Mouse (Mus musculus) myocyte (in vitro differentiated cells): ENCODE results near the gene Coasy. TPM values are rescaled to one million over a fixed set of nuclear protein-coding genes. Genes with fewer than 3 reads are reported as not detected.
A peak's percentile ranks its signal among the peaks of the same experiment; 100 is the strongest.

Experiments used
- H3K27me3 ChIP-seq: one replicate; pipeline ENCODE4 v1.6.1; 2011; ENCODE audit not compliant: control insufficient read depth, insufficient read depth, insufficient read length
- H3K36me3 ChIP-seq: one replicate; pipeline ENCODE4 v1.6.1; 2011; ENCODE audit not compliant: control insufficient read depth, insufficient read depth
- H3K4me2 ChIP-seq: one replicate; pipeline ENCODE4 v1.6.1; 2011; ENCODE audit warnings: low read depth, control low read depth
- H3K4me3 ChIP-seq: one replicate; pipeline ENCODE4 v1.5.1; 2011; ENCODE audit warnings: mild to moderate bottlenecking, control low read depth, moderate library complexity
- H3K79me2 ChIP-seq: one replicate; pipeline ENCODE4 v1.6.1; 2011; ENCODE audit not compliant: control insufficient read depth, insufficient read depth
- H3ac ChIP-seq: one replicate; pipeline ENCODE4 v1.6.1; 2011; ENCODE audit not compliant: control insufficient read depth, insufficient read length
- CEBPB ChIP-seq: IDR thresholded peaks from 2 replicates; pipeline ENCODE4 v1.6.1; 2011; ENCODE audit warnings: mild to moderate bottlenecking, moderate library complexity; ENCODE audit not compliant: poor library complexity, insufficient read depth, severe bottlenecking
- E2F4 ChIP-seq: IDR thresholded peaks from one replicate; pipeline ENCODE4 v1.6.1; 2011; ENCODE audit warnings: mild to moderate bottlenecking, control low read depth, moderate library complexity; ENCODE audit not compliant: insufficient read depth
- MAX ChIP-seq: IDR thresholded peaks from one replicate; pipeline ENCODE4 v1.6.1; 2011; ENCODE audit warnings: low read depth, mild to moderate bottlenecking, control low read depth
- MYOD1 ChIP-seq, 3 experiments: IDR thresholded peaks; one replicate each; pipeline ENCODE4 v1.6.1; 2011; ENCODE audit warnings: control low read depth in 2 of 3, low read depth in 2 of 3, mild to moderate bottlenecking in 2 of 3, moderate library complexity in 1 of 3; ENCODE audit not compliant: insufficient read length in 2 of 3, control insufficient read depth in 1 of 3
- MYOG ChIP-seq, 3 experiments: IDR thresholded peaks; one replicate each; pipeline ENCODE4 v1.6.1; 2011; ENCODE audit warnings: control low read depth in 2 of 3, low read depth in 2 of 3, mild to moderate bottlenecking in 2 of 3; ENCODE audit not compliant: insufficient read length in 2 of 3, control insufficient read depth in 1 of 3, insufficient read depth in 1 of 3
- POLR2A ChIP-seq: IDR thresholded peaks from one replicate; pipeline ENCODE4 v1.6.1; 2011; ENCODE audit warnings: low read depth, mild to moderate bottlenecking, control low read depth, moderate library complexity; ENCODE audit not compliant: insufficient read length
- POLR2AphosphoS2 ChIP-seq: IDR thresholded peaks from one replicate; pipeline ENCODE4 v1.6.1; 2011; ENCODE audit warnings: low read depth, control low read depth; ENCODE audit not compliant: insufficient read length
- REST ChIP-seq: IDR thresholded peaks from one replicate; pipeline ENCODE4 v1.6.1; 2011; ENCODE audit warnings: mild to moderate bottlenecking, control low read depth, moderate library complexity; ENCODE audit not compliant: insufficient read depth, insufficient read length
- SRF ChIP-seq: IDR thresholded peaks from one replicate; pipeline ENCODE4 v1.6.1; 2011; ENCODE audit warnings: low read depth; ENCODE audit not compliant: control insufficient read depth, insufficient read length
- TCF12 ChIP-seq: IDR thresholded peaks from one replicate; pipeline ENCODE4 v1.6.1; 2011; ENCODE audit warnings: mild to moderate bottlenecking, control low read depth; ENCODE audit not compliant: poor library complexity, insufficient read depth, severe bottlenecking
- TCF3 ChIP-seq: IDR thresholded peaks from one replicate; pipeline ENCODE4 v1.6.1; 2011; ENCODE audit warnings: low read depth, control low read depth; ENCODE audit not compliant: insufficient read length
- USF1 ChIP-seq: IDR thresholded peaks from one replicate; pipeline ENCODE4 v1.6.1; 2011; ENCODE audit warnings: low read depth, mild to moderate bottlenecking, control low read depth, moderate library complexity
- polyA plus RNA-seq: library from polyadenylated mRNA; unstranded; fragments of >200 nt; fragmentation: generic; extraction: Trizol; gene quantifications from one replicate; pipeline ENCODE4 v1.2.1, GENCODE M21; 2012; ENCODE audit warnings: missing spikeins

The Coasy gene
- polyA plus RNA-seq, 1 experiment = 39.7 TPM

GRCm38 (mm10) chr11:101084246-101084645, 1.9 kb downstream of the Coasy start:
- peaks cover 20% of the 10 kb centered on the region for H3K79me2 ChIP-seq
- H3ac ChIP-seq = no peak overlapping the region
- no peak for TF ChIP-seq POLR2A
- TF ChIP-seq TCF3 = no peak
- no peak for TF ChIP-seq REST
- TF ChIP-seq E2F4 = no peak
- no peak for TF ChIP-seq CEBPB
- TF ChIP-seq MYOG (IDR thresholded peaks at IDR 0.05; ENCODE audit: control insufficient read depth in 1 of 3, insufficient read depth in 1 of 3, insufficient read length in 2 of 3, low read depth in 2 of 3) = no peak
- no peak for TF ChIP-seq SRF
- TF ChIP-seq MYOD1 (IDR thresholded peaks at IDR 0.05; ENCODE audit: control insufficient read depth in 1 of 3, insufficient read length in 2 of 3, low read depth in 2 of 3) = no peak
- no peak for TF ChIP-seq POLR2AphosphoS2
- TF ChIP-seq USF1 = no peak
- TF ChIP-seq TCF12 = no peak
- no peak for TF ChIP-seq MAX
- no peaks in the 10 kb centered on the region for H3K27me3 ChIP-seq
- H3K4me2 ChIP-seq = peak overlapping the region; percentile 96
- peaks cover 7% of the 10 kb centered on the region for H3K36me3 ChIP-seq
- peak overlapping the region; percentile 97 for H3K4me3 ChIP-seq

GRCm38 (mm10) chr11:101084811-101085210, 2.4 kb downstream of the Coasy start:
- Histone ChIP-seq H3K79me2 (peaks cover 20% of the 10 kb centered on the region), H3K27me3 (no peaks in the 10 kb centered on the region), H3K4me3 (no peak overlapping the region), H3ac (no peak overlapping the region), H3K36me3 (peaks cover 10% of the 10 kb centered on the region), H3K4me2 (no peak overlapping the region)
- TF ChIP-seq MYOD1 (IDR thresholded peaks at IDR 0.05; ENCODE audit: control insufficient read depth in 1 of 3, insufficient read length in 2 of 3, low read depth in 2 of 3) = no peak
- no peak for TF ChIP-seq TCF12
- no peak for TF ChIP-seq POLR2AphosphoS2
- TF ChIP-seq E2F4 = no peak
- no peak for TF ChIP-seq USF1
- TF ChIP-seq POLR2A = no peak
- no peak for TF ChIP-seq SRF
- no peak for TF ChIP-seq REST
- no peak for TF ChIP-seq TCF3

- Histone ChIP-seq H3K4me3 (peak overlapping the region; percentile 68), H3K36me3 (peaks cover 18% of the 10 kb centered on the region), H3K4me2 (peak overlapping the region; percentile 94), H3ac (no peak overlapping the region), H3K79me2 (peaks cover 20% of the 10 kb centered on the region), H3K27me3 (no peaks in the 10 kb centered on the region)
- no peak for TF ChIP-seq POLR2A
- no peak for TF ChIP-seq MYOD1 (IDR thresholded peaks at IDR 0.05; ENCODE audit: control insufficient read depth in 1 of 3, insufficient read length in 2 of 3, low read depth in 2 of 3)
- TF ChIP-seq POLR2AphosphoS2 = no peak
- no peak for TF ChIP-seq TCF3
- TF ChIP-seq MAX = no peak
- no peak for TF ChIP-seq REST
- TF ChIP-seq USF1 = no peak
- TF ChIP-seq TCF12 = no peak
- TF ChIP-seq MYOG (IDR thresholded peaks at IDR 0.05; ENCODE audit: control insufficient read depth in 1 of 3, insufficient read depth in 1 of 3, insufficient read length in 2 of 3, low read depth in 2 of 3) = no peak
- TF ChIP-seq CEBPB = no peak
- TF ChIP-seq SRF = no peak
- no peak for TF ChIP-seq E2F4
Measured at GRCm38 (mm10) chr11:101085617-101086322, 3.4 kb downstream of the Coasy start.

GRCm38 (mm10) chr11:101086323-101086674, 3.9 kb downstream of the Coasy start:
- Histone ChIP-seq H3K36me3 (peaks cover 21% of the 10 kb centered on the region), H3ac (no peak overlapping the region), H3K4me3 (peak overlapping the region; percentile 68), H3K27me3 (no peaks in the 10 kb centered on the region), H3K79me2 (peaks cover 20% of the 10 kb centered on the region), H3K4me2 (peak overlapping the region; percentile 94)
- TF ChIP-seq MYOD1 (IDR thresholded peaks at IDR 0.05; ENCODE audit: control insufficient read depth in 1 of 3, insufficient read length in 2 of 3, low read depth in 2 of 3) (no peak), POLR2AphosphoS2 (no peak), USF1 (no peak), CEBPB (no peak), MYOG (IDR thresholded peaks at IDR 0.05; ENCODE audit: control insufficient read depth in 1 of 3, insufficient read depth in 1 of 3, insufficient read length in 2 of 3, low read depth in 2 of 3) (no peak), TCF12 (no peak), SRF (no peak), POLR2A (no peak), E2F4 (no peak), REST (no peak), MAX (no peak), TCF3 (no peak)
